ENCODE assay signal across 10 mouse cellular contexts in the genomic region with DNA sequence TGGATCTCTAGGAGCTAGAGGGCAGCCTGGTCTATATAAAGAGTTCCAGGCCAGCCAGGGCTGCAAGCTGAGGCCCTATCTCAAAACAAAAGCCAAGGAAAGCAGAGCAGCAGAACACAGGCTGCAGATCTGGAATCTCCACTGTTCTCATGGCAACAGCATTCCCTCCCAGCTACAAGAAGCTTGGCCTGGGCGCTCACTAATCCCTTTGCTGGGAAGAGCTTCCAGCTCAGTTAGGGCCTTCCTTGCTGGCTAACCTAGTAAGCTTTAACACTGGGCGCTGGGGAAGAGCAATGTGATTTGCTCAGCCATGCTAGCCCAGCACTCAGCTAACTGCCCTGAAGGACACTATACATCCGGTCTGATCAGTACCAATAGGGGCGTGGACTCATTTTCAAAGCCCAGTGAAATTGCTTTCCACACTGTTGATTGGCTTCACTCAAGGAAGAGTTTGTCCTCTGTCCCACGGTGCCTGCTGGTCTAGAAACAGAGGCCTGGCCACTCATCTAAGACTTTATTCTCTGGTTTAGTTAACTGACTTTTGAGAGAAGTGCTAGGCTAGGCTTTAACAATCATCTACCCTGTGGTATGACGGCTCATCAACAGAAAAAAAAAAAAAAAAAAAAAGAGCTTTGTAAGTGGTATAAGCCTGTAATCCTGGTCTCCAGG.
DNase-seq lines count a peak whose midpoint lies in the region; ATAC-seq and TF ChIP-seq lines count a peak whose summit lies in the region.
"Had no signal": no experiment of that assay in that cellular context is flagged by ENCODE, and none has a peak within 500 bp of the region (broad histone marks: within the 10 kb centered on the region; RNA-seq: fewer than 3 reads in every experiment).

No protein-coding gene starts in this region.

- no peak for TF ChIP-seq POLR2A in lung, adult 2 months (IDR thresholded peaks at IDR 0.05; ENCODE audit: borderline replicate concordance, extremely low read depth, low read depth, low read length)

- peak; percentile 33 for DNase-seq in kidney, adult 18-20 months
- peak; percentile 40 for DNase-seq in forebrain, embryonic 10.5 days (ENCODE audit: extremely low spot score, low spot score)
- peak; percentile 42 to 44 for DNase-seq in layer of hippocampus, postnatal 10 days (ENCODE audit: low spot score in 2 of 2)
- DNase-seq in right cerebral cortex, postnatal 4 days = peak; percentile 33
- DNase-seq in ovary, postnatal 10 days (ENCODE audit: low spot score) = no peak
- DNase-seq in lung, adult 2 months = no peak
- no peak for DNase-seq in adrenal gland, postnatal 25 days

- H3K4me3 ChIP-seq in kidney, embryonic 14.5 days (ENCODE audit: low read length) = no peak overlapping the region
- no peak overlapping the region for H3K4me3 ChIP-seq in forebrain, embryonic 10.5 days
- H3K4me3 ChIP-seq in lung, adult 2 months (replicated peaks; ENCODE audit: extremely low read depth, low read depth, low read length) = no peak overlapping the region
- H3K4me3 ChIP-seq: erythroblast, embryonic 14.5 days had no signal

- H3K4me1 ChIP-seq in kidney, embryonic 14.5 days (ENCODE audit: control insufficient read depth, insufficient read depth, low read length) = peaks cover 13% of the 10 kb centered on the region; the same call in 1 of the 2 replicates
- H3K4me1 ChIP-seq in forebrain, embryonic 10.5 days = peaks cover 49% of the 10 kb centered on the region
- peaks cover 2% of the 10 kb centered on the region; the same call in 1 of the 2 replicates for H3K4me1 ChIP-seq in lung, adult 2 months (ENCODE audit: control insufficient read depth, insufficient read depth, low read length)

- H3K36me3 ChIP-seq in kidney, embryonic 14.5 days (ENCODE audit: control insufficient read depth, insufficient read depth, low read length) = no peaks in the 10 kb centered on the region
- H3K36me3 ChIP-seq in forebrain, embryonic 10.5 days (replicated peaks) = peaks cover 4% of the 10 kb centered on the region

- H3K27me3 ChIP-seq in kidney, embryonic 14.5 days (ENCODE audit: control insufficient read depth, insufficient read depth, low read length) = no peaks in the 10 kb centered on the region
- H3K27me3 ChIP-seq in forebrain, embryonic 10.5 days (ENCODE audit: poor library complexity, severe bottlenecking) = no peaks in the 10 kb centered on the region

- no peak for TF ChIP-seq CTCF in lung, adult 2 months (IDR thresholded peaks at IDR 0.05; ENCODE audit: insufficient read depth, low read length)

- H3K9ac ChIP-seq in kidney, embryonic 14.5 days (ENCODE audit: low read depth, low read length) = no peak overlapping the region

- ATAC-seq in kidney, embryonic 14.5 days (ENCODE audit: low FRiP score, low TSS enrichment) = no peak

- no peak overlapping the region for H3K27ac ChIP-seq in kidney, embryonic 14.5 days (ENCODE audit: low read depth, low read length)
- peak overlapping the region; percentile 57 for H3K27ac ChIP-seq in forebrain, embryonic 10.5 days
- H3K27ac ChIP-seq: kidney, postnatal 0 days had no signal

- 52% methylated on average over 6 of the region's 6 CpGs for WGBS in kidney, embryonic 14.5 days
- 40% methylated on average over 6 of the region's 6 CpGs for WGBS in forebrain, embryonic 10.5 days
- WGBS in lung, adult 2 months = 83% methylated on average over 6 of the region's 6 CpGs

- H3K4me2 ChIP-seq in kidney, embryonic 14.5 days (replicated peaks; ENCODE audit: low read depth, low read length) = no peak overlapping the region

- H3K9me3 ChIP-seq in kidney, embryonic 14.5 days (ENCODE audit: control insufficient read depth, low read length) = no peaks in the 10 kb centered on the region
- H3K9me3 ChIP-seq in forebrain, embryonic 10.5 days = no peaks in the 10 kb centered on the region

Comparison
In these comparisons a context has a peak if more than half of its experiments do, and no peak if none do; other contexts are left out.
1. DNase-seq: peak in kidney, adult 18-20 months (single experiment), forebrain, embryonic 10.5 days (single experiment), layer of hippocampus, postnatal 10 days (2 of 2) and right cerebral cortex, postnatal 4 days (single experiment); none in ovary, postnatal 10 days (single experiment), lung, adult 2 months (single experiment) and adrenal gland, postnatal 25 days (single experiment).